Mouse (Mus musculus): ENCODE measurements at regions not wholly inside any gene's neighbourhood (a gene's known extent, or its start where the extent isn't known, plus 50 kb on each side); places are given as distances from the start of the nearest gene placed in this dataset.

- WGBS, result 67% methylated on average over 12 of the region's 12 CpGs
- Histone ChIP-seq H3K4me2 (no peak overlapping the region), H3K9me3 (no peaks in the 10 kb centered on the region), H3K4me1 (peaks cover 2% of the 10 kb centered on the region; the same call in 1 of the 2 replicates), H3K9ac (no peak overlapping the region), H3K4me3 (no peak overlapping the region), H3K27me3 (replicated peaks) (no peaks in the 10 kb centered on the region), H3K36me3 (no peaks in the 10 kb centered on the region), H3K27ac (replicated peaks) (no peak overlapping the region)
- ATAC-seq (ENCODE audit: extremely low read depth, insufficient number of reproducible peaks, low FRiP score, low TSS enrichment), result no peak
Measured at GRCm38 (mm10) chr11:65402460-65403154, 132.8 kb upstream of the Myocd start.

- no peak for ATAC-seq (ENCODE audit: extremely low read depth, insufficient number of reproducible peaks, low FRiP score, low TSS enrichment)
- H3K4me1 ChIP-seq, result peaks cover 21% of the 10 kb centered on the region
Measured at GRCm38 (mm10) chr11:65389238-65389637, 119.4 kb upstream of the Myocd start.

GRCm38 (mm10) chr11:65386291-65387061 lies 116.7 kb upstream of the Myocd start:
- H3K27me3 ChIP-seq (replicated peaks), result no peaks in the 10 kb centered on the region
- peak overlapping the region; percentile 71 for H3K27ac ChIP-seq (replicated peaks)
- no peak overlapping the region for H3K4me3 ChIP-seq
- H3K4me1 ChIP-seq, result peaks cover 19% of the 10 kb centered on the region
- H3K36me3 ChIP-seq, result no peaks in the 10 kb centered on the region
- no peak for ATAC-seq (ENCODE audit: extremely low read depth, insufficient number of reproducible peaks, low FRiP score, low TSS enrichment)
- H3K9me3 ChIP-seq, result no peaks in the 10 kb centered on the region
- H3K4me2 ChIP-seq, result peak overlapping the region; percentile 36
- 33% methylated on average over 14 of the region's 14 CpGs for WGBS
- peak overlapping the region; percentile 21; the same call in 1 of the 2 replicates for H3K9ac ChIP-seq

More at GRCm38 (mm10) chr11:65389238-65389637, 119.4 kb upstream of the Myocd start:
- Histone ChIP-seq H3K9me3 (no peaks in the 10 kb centered on the region), H3K36me3 (no peaks in the 10 kb centered on the region), H3K4me3 (no peak overlapping the region), H3K4me2 (no peak overlapping the region), H3K27ac (replicated peaks) (no peak overlapping the region), H3K27me3 (replicated peaks) (no peaks in the 10 kb centered on the region), H3K9ac (no peak overlapping the region)
- WGBS, result 83% methylated on average over 3 of the region's 3 CpGs

DNA sequence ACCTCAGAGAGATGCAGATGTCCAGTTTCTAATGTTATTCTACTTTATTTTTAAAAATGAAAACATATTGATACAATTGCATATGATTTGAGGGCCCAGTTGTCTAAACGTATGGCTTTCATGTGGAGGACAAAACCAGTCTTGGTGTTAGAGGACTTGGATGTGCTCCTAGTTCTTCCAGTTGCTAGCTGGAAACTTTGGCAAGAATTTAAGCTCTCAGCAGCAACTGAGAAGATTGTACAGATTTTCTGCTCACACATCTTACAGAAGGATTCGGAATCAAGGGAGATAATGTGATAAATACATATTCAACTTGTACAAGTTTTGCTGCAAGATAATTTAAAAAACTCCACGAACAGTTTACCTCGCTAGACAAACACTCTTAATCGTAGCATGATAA lies 105.6 kb upstream of the Myocd start:
- no peaks in the 10 kb centered on the region for H3K27me3 ChIP-seq (replicated peaks)
- 0 out of 2 replicates have a peak, but pooled peaks cover 3% of the 10 kb centered on the region for H3K9me3 ChIP-seq
- no peak overlapping the region for H3K4me3 ChIP-seq
- WGBS, result 68% methylated on average over 5 of the region's 5 CpGs
- no peak overlapping the region for H3K9ac ChIP-seq
- H3K27ac ChIP-seq (replicated peaks), result no peak overlapping the region
- no peak overlapping the region for H3K4me2 ChIP-seq
- ATAC-seq (ENCODE audit: extremely low read depth, insufficient number of reproducible peaks, low FRiP score, low TSS enrichment), result no peak
- peaks cover 12% of the 10 kb centered on the region for H3K4me1 ChIP-seq
- H3K36me3 ChIP-seq, result no peaks in the 10 kb centered on the region

DNA sequence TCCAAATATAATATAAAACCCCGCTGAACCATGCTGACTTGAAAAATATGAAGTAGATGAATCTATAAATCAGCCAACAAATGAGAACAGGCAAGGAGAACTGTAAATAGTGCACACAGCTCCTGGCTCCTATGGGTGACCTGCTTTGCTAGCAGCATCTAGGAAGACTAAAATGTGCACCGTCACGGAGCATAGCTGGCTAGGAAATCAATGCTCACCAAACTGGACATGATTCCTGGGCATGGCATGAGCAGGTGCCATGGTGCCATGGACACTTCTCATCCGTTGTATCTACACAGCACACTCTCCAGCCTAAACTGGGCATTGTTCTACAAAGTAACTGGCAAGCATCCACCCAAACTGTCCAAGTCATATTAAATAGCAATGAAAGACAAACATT lies 103.3 kb upstream of the Myocd start:
- no peak for ATAC-seq (ENCODE audit: extremely low read depth, insufficient number of reproducible peaks, low FRiP score, low TSS enrichment)
- H3K4me1 ChIP-seq, result peaks cover 19% of the 10 kb centered on the region
- H3K27ac ChIP-seq (replicated peaks), result no peak overlapping the region
- H3K9ac ChIP-seq, result no peak overlapping the region
- 85% methylated on average over 4 of the region's 4 CpGs for WGBS
- H3K27me3 ChIP-seq (replicated peaks), result no peaks in the 10 kb centered on the region
- H3K36me3 ChIP-seq, result no peaks in the 10 kb centered on the region
- no peak overlapping the region for H3K4me2 ChIP-seq
- no peak overlapping the region for H3K4me3 ChIP-seq
- 0 out of 2 replicates have a peak, but pooled peaks cover 4% of the 10 kb centered on the region for H3K9me3 ChIP-seq

- Histone ChIP-seq H3K4me1 (peaks cover 26% of the 10 kb centered on the region), H3K27me3 (replicated peaks) (no peaks in the 10 kb centered on the region), H3K27ac (replicated peaks) (0 out of 2 replicates have a peak overlapping the region, but pooled peaks have one; percentile 20), H3K36me3 (no peaks in the 10 kb centered on the region), H3K9ac (peak overlapping the region; percentile 28; the same call in 1 of the 2 replicates), H3K9me3 (0 out of 2 replicates have a peak, but pooled peaks cover 4% of the 10 kb centered on the region), H3K4me2 (no peak overlapping the region), H3K4me3 (no peak overlapping the region)
- 70% methylated on average over 9 of the region's 9 CpGs for WGBS
- ATAC-seq (ENCODE audit: extremely low read depth, insufficient number of reproducible peaks, low FRiP score, low TSS enrichment), result no peak
Measured at GRCm38 (mm10) chr11:65372309-65372811, 102.6 kb upstream of the Myocd start.

GRCm38 (mm10) chr11:65367825-65368224 lies 98.0 kb upstream of the Myocd start:
- Histone ChIP-seq H3K4me3 (no peak overlapping the region), H3K9me3 (0 out of 2 replicates have a peak, but pooled peaks cover 4% of the 10 kb centered on the region), H3K4me1 (peaks cover 56% of the 10 kb centered on the region), H3K27me3 (replicated peaks) (no peaks in the 10 kb centered on the region), H3K9ac (peak overlapping the region; percentile 5; the same call in 1 of the 2 replicates), H3K27ac (replicated peaks) (peak overlapping the region; percentile 97), H3K4me2 (no peak overlapping the region), H3K36me3 (no peaks in the 10 kb centered on the region)
- 45% methylated on average over 5 of the region's 5 CpGs for WGBS
- ATAC-seq (ENCODE audit: extremely low read depth, insufficient number of reproducible peaks, low FRiP score, low TSS enrichment), result no peak

DNA sequence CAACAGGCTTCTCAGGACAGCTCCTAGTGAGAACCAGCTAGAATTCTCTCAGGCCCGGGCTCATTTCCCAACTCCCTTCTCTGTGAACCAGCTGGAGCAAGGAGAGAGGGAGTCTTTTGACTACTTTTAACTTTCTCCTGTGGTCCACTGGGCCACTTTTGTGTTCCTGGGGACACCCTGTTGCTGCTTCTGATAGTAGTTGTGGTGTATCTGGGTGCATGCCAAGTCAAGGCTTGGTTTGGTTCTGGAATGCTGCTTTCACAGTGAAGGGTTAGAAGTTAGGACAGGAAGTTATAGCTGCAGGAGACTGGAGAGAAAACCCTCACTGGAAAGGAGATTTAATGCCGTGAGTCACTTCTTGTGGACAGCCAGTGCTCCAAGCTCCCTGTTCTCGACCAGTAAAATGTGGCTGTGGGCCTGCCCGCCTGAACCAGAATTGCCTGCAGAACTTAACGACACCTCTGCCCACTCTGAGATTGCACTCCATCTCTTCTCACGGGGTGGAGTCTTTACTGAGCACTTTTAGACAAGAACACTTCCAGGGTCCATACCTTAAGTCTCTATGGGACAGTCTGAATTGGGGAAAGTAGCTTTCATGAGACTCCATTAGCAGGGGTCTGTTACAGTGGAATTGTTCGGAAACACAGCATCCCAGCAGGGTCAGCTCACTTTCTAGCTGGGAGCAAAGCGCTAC lies 97.0 kb upstream of the Myocd start:
- Histone ChIP-seq H3K27me3 (replicated peaks) (no peaks in the 10 kb centered on the region), H3K4me1 (peaks cover 47% of the 10 kb centered on the region), H3K9me3 (0 out of 2 replicates have a peak, but pooled peaks cover 4% of the 10 kb centered on the region), H3K27ac (replicated peaks) (peak overlapping the region; percentile 97), H3K9ac (peak overlapping the region; percentile 42), H3K4me2 (peak overlapping the region; percentile 60), H3K36me3 (no peaks in the 10 kb centered on the region), H3K4me3 (no peak overlapping the region)
- no peak for ATAC-seq (ENCODE audit: extremely low read depth, insufficient number of reproducible peaks, low FRiP score, low TSS enrichment)
- 35% methylated on average over 8 of the region's 8 CpGs for WGBS

DNA sequence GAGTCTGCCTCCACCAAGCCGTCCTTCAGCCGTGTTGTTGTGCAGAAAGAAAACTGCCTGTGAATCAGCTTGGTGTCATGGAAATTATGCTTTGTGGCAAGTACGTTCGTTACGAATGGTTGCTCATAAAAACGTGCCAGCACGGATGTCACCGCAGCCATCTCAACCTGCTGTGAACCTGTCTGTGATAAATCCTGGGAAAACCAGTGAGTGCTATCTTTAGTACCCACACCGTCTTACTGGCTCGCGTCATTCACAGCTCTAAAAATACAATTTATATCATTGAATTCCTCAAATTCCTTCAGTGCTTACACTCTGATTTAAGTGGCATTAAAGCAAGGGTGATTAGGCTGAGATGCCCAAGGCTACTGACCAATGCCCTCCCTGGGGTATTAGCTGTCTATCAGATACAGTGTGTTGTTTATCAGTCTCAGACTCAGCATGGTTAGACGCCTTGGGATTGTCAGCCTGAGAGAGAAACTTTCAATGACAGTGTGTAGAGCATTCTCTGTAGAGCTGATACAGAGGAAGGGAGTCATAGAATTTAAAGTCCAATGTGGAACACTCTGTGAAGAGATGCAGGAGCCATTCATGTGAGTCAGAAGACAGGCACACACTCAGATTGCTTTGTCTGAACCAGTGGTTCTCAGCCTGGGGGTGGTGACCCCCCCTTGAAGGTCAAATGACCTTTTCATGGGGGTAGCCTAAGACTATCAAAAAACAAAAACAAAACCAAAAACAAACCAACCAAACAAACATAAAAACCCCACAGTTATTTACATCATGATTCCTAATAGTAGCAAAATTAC lies 96.2 kb upstream of the Myocd start:
- Histone ChIP-seq H3K27ac (replicated peaks) (peak overlapping the region; percentile 97), H3K9me3 (0 out of 2 replicates have a peak, but pooled peaks cover 4% of the 10 kb centered on the region), H3K4me2 (peak overlapping the region; percentile 60), H3K4me1 (peaks cover 55% of the 10 kb centered on the region), H3K27me3 (replicated peaks) (no peaks in the 10 kb centered on the region), H3K9ac (peak overlapping the region; percentile 76), H3K36me3 (no peaks in the 10 kb centered on the region), H3K4me3 (peak overlapping the region; percentile 35)
- peak; percentile 69; the same call in 1 of the 2 replicates for ATAC-seq (ENCODE audit: extremely low read depth, insufficient number of reproducible peaks, low FRiP score, low TSS enrichment)
- WGBS, result 27% methylated on average over 12 of the region's 12 CpGs

- ATAC-seq (ENCODE audit: extremely low read depth, insufficient number of reproducible peaks, low FRiP score, low TSS enrichment), result no peak
- Histone ChIP-seq H3K9ac (peak overlapping the region; percentile 67), H3K4me3 (peak overlapping the region; percentile 35), H3K4me2 (peak overlapping the region; percentile 60), H3K36me3 (no peaks in the 10 kb centered on the region), H3K4me1 (peaks cover 65% of the 10 kb centered on the region), H3K27ac (replicated peaks) (peak overlapping the region; percentile 97), H3K9me3 (no peaks in the 10 kb centered on the region), H3K27me3 (replicated peaks) (no peaks in the 10 kb centered on the region)
- WGBS, result 71% methylated on average over 3 of the region's 3 CpGs
Measured at GRCm38 (mm10) chr11:65364910-65365309, 95.1 kb upstream of the Myocd start.
